Mouse (Mus musculus) limb, embryonic 14.5 days (tissue): ENCODE measurements around the gene Zfp27. TPM values are rescaled to one million over a fixed set of nuclear protein-coding genes. Genes with fewer than 3 reads are reported as not detected.

Experiments
- ATAC-seq: fragments of 200-750 bp; cut with Nextera tagmentation; 2 replicates; pipeline ENCODE4 v1.8.0; 2017; ENCODE audit warnings: low read depth, moderate number of reproducible peaks, moderate TSS enrichment; ENCODE audit not compliant: low FRiP score
- DNase-seq: peaks from one replicate; pipeline ENCODE4 v3.0.0-alpha.2; 2015; ENCODE audit warnings: low spot score
- H3K27ac ChIP-seq: fragments of 300-500 bp; sonication (generic); replicated peaks from 2 replicates; pipeline ENCODE4 v1.5.1; 2014; ENCODE audit warnings: low read depth, mild to moderate bottlenecking, low read length, moderate library complexity, mixed read lengths
- H3K27me3 ChIP-seq: fragments of 300-500 bp; sonication (generic); 2 replicates; pipeline ENCODE4 v1.6.1; 2014; ENCODE audit warnings: low read length, mixed read lengths; ENCODE audit not compliant: control insufficient read depth, insufficient read depth
- H3K36me3 ChIP-seq: fragments of 300-500 bp; sonication (generic); 2 replicates; pipeline ENCODE4 v1.6.1; 2014; ENCODE audit warnings: mild to moderate bottlenecking, low read length, moderate library complexity, mixed read lengths; ENCODE audit not compliant: control insufficient read depth, insufficient read depth
- H3K4me1 ChIP-seq: fragments of 300-500 bp; sonication (generic); 2 replicates; pipeline ENCODE4 v1.6.1; 2014; ENCODE audit warnings: antibody characterized with exemption, low read length, mixed read lengths; ENCODE audit not compliant: control insufficient read depth, insufficient read depth
- H3K4me2 ChIP-seq: fragments of 300-500 bp; sonication (generic); replicated peaks from 2 replicates; pipeline ENCODE4 v1.6.1; 2014; ENCODE audit warnings: low read depth, mild to moderate bottlenecking, low read length, moderate library complexity; ENCODE audit not compliant: severe bottlenecking
- H3K4me3 ChIP-seq: fragments of 300-500 bp; sonication (generic); replicated peaks from 2 replicates; pipeline ENCODE4 v1.5.1; 2014; ENCODE audit warnings: low read length
- H3K9ac ChIP-seq: fragments of 300-500 bp; sonication (generic); 2 replicates; pipeline ENCODE4 v1.6.1; 2014; ENCODE audit warnings: mild to moderate bottlenecking, low read depth, low read length, moderate library complexity; ENCODE audit not compliant: severe bottlenecking
- H3K9me3 ChIP-seq: fragments of 300-500 bp; sonication (generic); 2 replicates; pipeline ENCODE4 v1.6.1; 2016; ENCODE audit warnings: low read length; ENCODE audit not compliant: control insufficient read depth
- POLR2A ChIP-seq: fragments of 200-500 bp; IDR thresholded peaks from 2 replicates; pipeline ENCODE4 v1.8.0; 2012; ENCODE audit warnings: inconsistent platforms, mild to moderate bottlenecking, moderate library complexity, borderline replicate concordance; ENCODE audit not compliant: insufficient read depth, insufficient read length; ENCODE audit errors: extremely low read depth
- WGBS: fragments of 180-500 bp; shearing (Covaris S2); extraction: QIAGEN DNeasy Blood & Tissue Kit; methylation state at CpG from one replicate; pipeline ENCODE4 v1.1.7; 2014; 5-methylcytosine and 5-hydroxymethylcytosine counted together
- polyA plus RNA-seq, 2 experiments: library from polyadenylated mRNA; depleted of rRNA in 1 of 2; stranded (reverse) in 1 of 2; unstranded in 1 of 2; fragments of >200 nt; fragmentation: Nextera tagmentation in 1 of 2; extraction: Ambion mirVana in 1 of 2; gene quantifications; 2 replicates each; pipeline versions ENCODE4 v1.2.1 to v1.2.3; 2012 to 2014

Zfp27 gene
- polyA plus RNA-seq (2012; rRNA removed): 10.1 and 11.9 TPM in 2 replicates
- polyA plus RNA-seq (2014; fragmentation: Nextera tagmentation; extraction: Ambion mirVana): 13.6 and 14.4 TPM in 2 replicates

GRCm38 (mm10) chr7:29905966-29906681 lies at the start of gene Zfp27:
Zfp27 (minus strand) TSS chr7:29906572.
- DNase-seq (peak; percentile 98), ATAC-seq (peak; percentile 80)
- Histone ChIP-seq H3K9me3 (no peaks in the 10 kb centered on the region), H3K27me3 (no peaks in the 10 kb centered on the region), H3K9ac (peak within 1 kb of the TSS; percentile 58), H3K4me2 (peak within 1 kb of the TSS; percentile 75), H3K27ac (peak within 1 kb of the TSS; percentile 93), H3K36me3 (peaks cover 16% of the 10 kb centered on the region; the same call in 1 of the 2 replicates), H3K4me3 (peak within 1 kb of the TSS; percentile 59), H3K4me1 (peaks cover 14% of the 10 kb centered on the region)
- WGBS: under 1% methylated on average over 22 of the region's 22 CpGs
- TF ChIP-seq POLR2A: 0 out of 2 replicates have a peak, but pooled peaks have one; percentile 27

- no peak overlapping the region for H3K27ac ChIP-seq
- WGBS: 29% methylated on average over 4 of the region's 4 CpGs
- TF ChIP-seq POLR2A: no peak
These were observed 48.4 kb upstream of the Zfp27 start for GRCm38 (mm10) chr7:29954731-29955130.

GRCm38 (mm10) chr7:29953513-29954401 lies 47.4 kb upstream of the Zfp27 start, which contains the start of gene Zfp74:
Zfp74 (minus strand) TSS chr7:29954089.
- DNase-seq: peak; percentile 89
- under 1% methylated on average over 52 of the region's 52 CpGs for WGBS
- 0 out of 2 replicates have a peak, but pooled peaks have one; percentile 58 for TF ChIP-seq POLR2A
- peak within 1 kb of the TSS; percentile 90 for H3K9ac ChIP-seq
- H3K9me3 ChIP-seq: no peaks in the 10 kb centered on the region
- 0 out of 2 replicates have a peak, but pooled peaks cover 4% of the 10 kb centered on the region for H3K4me1 ChIP-seq
- H3K27ac ChIP-seq: peak within 1 kb of the TSS; percentile 94
- peak within 1 kb of the TSS; percentile 49 for H3K4me2 ChIP-seq
- peaks cover 17% of the 10 kb centered on the region for H3K36me3 ChIP-seq
- peak within 1 kb of the TSS; percentile 62 for H3K4me3 ChIP-seq
- ATAC-seq: peak; percentile 88
- H3K27me3 ChIP-seq: no peaks in the 10 kb centered on the region

More at GRCm38 (mm10) chr7:29954731-29955130, 48.4 kb upstream of the Zfp27 start:
- ATAC-seq (no peak), DNase-seq (peak; percentile 55)
- Histone ChIP-seq H3K4me1 (0 out of 2 replicates have a peak, but pooled peaks cover 4% of the 10 kb centered on the region), H3K36me3 (peaks cover 10% of the 10 kb centered on the region), H3K9me3 (no peaks in the 10 kb centered on the region), H3K27me3 (no peaks in the 10 kb centered on the region), H3K4me3 (no peak overlapping the region), H3K9ac (0 out of 2 replicates have a peak overlapping the region, but pooled peaks have one; percentile 90), H3K4me2 (peak overlapping the region; percentile 49)

GRCm38 (mm10) chr7:29953086-29953485 lies 46.7 kb upstream of the Zfp27 start:
- H3K4me1 ChIP-seq: 0 out of 2 replicates have a peak, but pooled peaks cover 4% of the 10 kb centered on the region
- 28% methylated on average over 10 of the region's 10 CpGs for WGBS
- peak overlapping the region; percentile 90 for H3K9ac ChIP-seq
- peak overlapping the region; percentile 94 for H3K27ac ChIP-seq
- H3K4me2 ChIP-seq: peak overlapping the region; percentile 49
- peaks cover 22% of the 10 kb centered on the region for H3K36me3 ChIP-seq
- ATAC-seq (no peak; the same call in 1 of the 2 replicates), DNase-seq (no peak)
- no peaks in the 10 kb centered on the region for H3K9me3 ChIP-seq
- TF ChIP-seq POLR2A: no peak
- no peaks in the 10 kb centered on the region for H3K27me3 ChIP-seq
- peak overlapping the region; percentile 62 for H3K4me3 ChIP-seq

GRCm38 (mm10) chr7:29944201-29944600 lies 37.8 kb upstream of the Zfp27 start:
- no peak overlapping the region for H3K27ac ChIP-seq
- 86% methylated on average over 2 of the region's 2 CpGs for WGBS
- no peak overlapping the region for H3K4me2 ChIP-seq

More at GRCm38 (mm10) chr7:29944201-29944600, 37.8 kb upstream of the Zfp27 start:
- DNase-seq (no peak), ATAC-seq (no peak)
- Histone ChIP-seq H3K4me3 (no peak overlapping the region), H3K9me3 (no peaks in the 10 kb centered on the region), H3K9ac (no peak overlapping the region), H3K36me3 (peaks cover 42% of the 10 kb centered on the region), H3K4me1 (no peaks in the 10 kb centered on the region), H3K27me3 (no peaks in the 10 kb centered on the region)
- TF ChIP-seq POLR2A: no peak
